Mouse (Mus musculus) mature B cell (primary cell): Measurements from ENCODE around the gene Cpn2.

Source experiments
- in situ Hi-C: fragments of 300-500 bp; cut with MboI; formaldehyde crosslinking; loops from 2 replicates; pipeline ENCODE4 v1.14.3; 2019

Gene Cpn2

GRCm38 (mm10) chr16:30267359-30267758 is at the start of gene Cpn2:
Gene Cpn2, minus strand, starts transcription at chr16:30267499.
- in situ Hi-C loops: no loop called here

DNA sequence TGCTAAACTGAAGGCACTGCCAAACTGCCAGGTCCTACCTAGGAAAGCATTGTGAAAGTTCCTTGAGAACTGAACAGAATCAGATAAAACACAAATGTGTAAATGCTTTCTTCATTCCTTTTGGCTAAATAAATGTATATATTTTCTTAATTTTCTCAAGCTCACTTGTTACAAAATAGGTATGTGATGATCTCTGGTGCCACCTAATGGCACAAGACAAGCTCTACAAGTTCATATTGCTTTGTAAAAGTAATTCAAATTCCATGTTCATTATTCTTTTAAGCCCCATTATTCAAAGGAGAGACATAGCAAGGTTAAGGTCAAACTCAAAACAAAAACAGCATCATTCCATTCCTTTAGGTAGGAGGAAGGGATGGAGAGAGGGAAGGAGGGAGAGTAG is 46.9 kb upstream of the Cpn2 start:
- in situ Hi-C loops: no loop called here

DNA sequence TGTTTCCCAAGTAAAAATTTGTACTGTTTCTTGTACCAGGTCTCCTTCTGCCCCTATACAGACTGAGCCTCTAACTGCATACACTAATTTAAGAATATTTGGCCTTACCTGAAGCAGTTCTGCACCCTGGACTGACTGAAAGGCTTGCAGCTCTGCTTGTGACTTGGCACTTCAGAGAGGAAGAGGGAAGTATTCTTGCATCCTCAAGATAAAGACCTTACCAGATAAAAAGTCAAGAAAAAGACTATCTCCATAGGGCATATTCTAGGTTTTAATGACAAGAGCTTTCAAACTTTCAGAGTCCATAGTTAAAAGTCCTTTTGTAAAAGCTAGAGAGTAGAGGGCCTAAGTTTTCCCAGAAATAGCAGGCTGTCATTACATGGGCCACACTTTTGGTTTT is 43.3 kb upstream of the Cpn2 start, which contains the start of gene Gp5:
TSS of gene Gp5 (minus strand) at position 133 of the 400 bp plus-strand sequence.
- in situ Hi-C loops: no loop called here

- in situ Hi-C loops: no loop called here
Observed at GRCm38 (mm10) chr16:30310171-30310515, 42.8 kb upstream of the Cpn2 start.

GRCm38 (mm10) chr16:30309395-30310170 is 42.3 kb upstream of the Cpn2 start:
- in situ Hi-C loops: no loop called here

DNA sequence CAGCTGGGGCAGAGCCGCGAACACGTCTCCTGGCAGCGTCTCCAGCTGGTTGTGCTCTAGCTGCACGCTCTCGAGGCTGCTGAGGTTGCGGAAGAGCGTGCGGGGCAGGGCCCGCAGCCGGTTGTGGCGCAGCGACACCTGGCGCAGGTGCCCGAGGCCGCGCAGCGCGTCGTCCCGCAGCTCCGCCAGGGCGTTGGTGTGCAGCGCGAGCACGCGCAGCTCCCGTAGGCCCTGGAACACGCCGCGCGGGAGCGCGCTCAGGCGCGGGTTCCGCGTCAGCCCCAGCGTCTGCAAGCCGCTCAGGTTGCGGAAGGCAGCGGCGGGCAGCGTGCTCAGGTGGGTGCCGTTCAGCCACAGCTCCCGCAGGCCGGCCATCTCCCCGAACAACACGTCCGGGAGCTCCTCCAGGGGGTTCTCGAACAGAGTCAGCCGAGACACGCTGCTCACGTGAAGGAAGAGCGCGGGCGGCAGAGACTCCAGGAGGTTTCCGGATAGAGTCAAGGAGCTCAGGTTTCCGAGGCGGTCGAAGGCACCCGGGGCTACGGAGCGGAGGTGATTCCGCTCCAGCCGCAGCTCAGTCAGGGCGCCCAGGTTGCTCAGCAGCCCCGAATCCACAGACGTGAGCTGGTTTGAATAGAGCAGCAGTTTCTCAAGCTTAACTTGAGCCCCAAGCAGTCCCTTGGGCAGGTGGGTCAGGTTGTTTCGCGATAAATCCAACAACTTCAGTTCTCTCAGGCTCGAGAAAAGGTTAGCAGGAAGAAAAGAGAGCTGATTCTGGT is 41.5 kb upstream of the Cpn2 start:
- in situ Hi-C loops: no loop called here

DNA sequence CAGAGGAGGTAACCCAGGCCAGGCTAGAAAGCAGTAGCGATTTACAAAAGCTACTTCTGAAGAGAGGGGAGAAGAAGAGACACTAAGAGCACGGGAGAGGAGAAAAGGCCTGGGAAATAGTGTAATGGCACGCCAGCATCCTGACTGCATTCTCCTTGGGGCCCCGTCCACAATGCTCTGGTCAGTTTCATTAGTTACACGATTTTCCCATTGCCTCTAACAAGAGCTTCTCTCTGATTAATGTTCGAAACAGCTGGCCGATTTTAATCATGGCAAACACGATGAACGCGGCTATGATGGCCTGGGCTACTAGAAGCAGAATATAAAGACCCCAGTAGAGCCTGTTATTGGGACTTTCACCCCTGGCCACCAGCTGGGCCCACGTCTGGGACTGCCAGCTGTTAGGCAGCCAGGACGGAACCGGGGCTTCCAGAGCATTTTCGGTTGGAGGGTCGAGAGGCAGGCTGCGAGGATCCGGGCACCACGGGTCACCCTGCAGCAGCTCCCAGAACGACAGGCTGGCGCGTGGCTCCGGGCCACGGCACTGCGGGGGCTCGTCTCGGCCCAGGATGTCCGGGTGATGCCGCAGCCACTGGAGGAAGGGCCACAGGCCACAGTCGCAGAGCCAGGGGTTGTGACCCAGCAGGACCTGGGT is 40.8 kb upstream of the Cpn2 start:
- in situ Hi-C loops: no loop called here

- in situ Hi-C loops: no loop called here
Observed at GRCm38 (mm10) chr16:30307306-30307705, 40.0 kb upstream of the Cpn2 start.

- in situ Hi-C loops: no loop called here
Observed at GRCm38 (mm10) chr16:30306102-30306501, 38.8 kb upstream of the Cpn2 start.

- in situ Hi-C loops: no loop called here
Observed at GRCm38 (mm10) chr16:30304236-30304635, 36.9 kb upstream of the Cpn2 start.

GRCm38 (mm10) chr16:30303411-30303810 is 36.1 kb upstream of the Cpn2 start:
- in situ Hi-C loops: no loop called here

DNA sequence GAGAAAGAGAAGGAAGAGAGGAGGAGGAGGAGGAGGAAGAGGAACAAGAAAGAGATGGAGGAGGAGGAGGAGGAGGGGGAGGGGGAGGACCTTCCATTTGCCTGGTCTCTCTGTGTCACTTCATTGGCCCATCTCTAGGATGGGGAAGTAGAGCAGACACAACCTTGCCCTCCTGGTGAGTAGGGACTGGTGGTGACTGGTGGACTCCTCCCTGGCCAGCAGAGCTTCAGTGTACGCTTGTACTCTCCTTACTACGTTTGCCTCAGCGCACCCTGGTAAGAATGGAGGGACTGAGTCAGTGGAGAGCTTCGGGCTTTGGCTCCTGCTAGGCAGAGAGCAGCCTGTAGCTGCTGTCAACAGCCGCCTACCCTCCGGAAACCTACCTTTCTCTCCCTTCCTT is 35.4 kb upstream of the Cpn2 start:
- in situ Hi-C loops: no loop called here

- in situ Hi-C loops: no loop called here
Observed at GRCm38 (mm10) chr16:30299711-30300277, 32.5 kb upstream of the Cpn2 start.

- in situ Hi-C loops: no loop called here
Observed at GRCm38 (mm10) chr16:30297450-30297849, 30.2 kb upstream of the Cpn2 start.

DNA sequence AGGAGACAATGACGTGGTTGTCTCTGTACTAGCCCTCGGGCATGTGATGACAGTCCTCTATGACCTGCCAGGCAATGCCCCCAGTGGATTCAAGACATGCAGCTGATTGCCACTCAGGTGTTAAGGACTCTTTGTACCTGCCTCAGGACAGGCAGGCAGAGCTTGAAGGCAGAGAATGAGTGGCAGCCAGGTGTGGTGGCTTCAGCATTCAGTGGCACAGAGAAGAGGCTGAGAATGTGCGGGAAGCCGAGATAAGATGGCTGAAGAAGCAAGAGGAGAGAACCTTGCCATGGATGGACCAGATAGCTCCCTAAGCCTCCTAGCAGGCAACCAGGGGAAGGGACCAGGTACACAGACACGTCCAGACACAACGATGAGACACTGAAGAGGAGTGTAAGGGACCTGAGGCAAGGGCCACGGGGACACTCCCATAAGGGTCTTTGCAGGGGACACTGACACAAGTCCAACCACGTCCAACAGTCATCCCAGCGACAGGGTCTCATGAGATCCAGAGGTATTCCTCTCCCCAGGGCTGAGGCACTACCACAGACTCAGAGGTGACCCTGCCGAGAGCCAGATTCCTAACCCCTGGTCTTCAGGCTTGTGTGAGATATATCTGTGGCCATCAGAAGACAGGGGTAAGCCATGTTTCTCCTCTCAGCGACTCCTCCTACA is 29.4 kb upstream of the Cpn2 start:
- in situ Hi-C loops: no loop called here

DNA sequence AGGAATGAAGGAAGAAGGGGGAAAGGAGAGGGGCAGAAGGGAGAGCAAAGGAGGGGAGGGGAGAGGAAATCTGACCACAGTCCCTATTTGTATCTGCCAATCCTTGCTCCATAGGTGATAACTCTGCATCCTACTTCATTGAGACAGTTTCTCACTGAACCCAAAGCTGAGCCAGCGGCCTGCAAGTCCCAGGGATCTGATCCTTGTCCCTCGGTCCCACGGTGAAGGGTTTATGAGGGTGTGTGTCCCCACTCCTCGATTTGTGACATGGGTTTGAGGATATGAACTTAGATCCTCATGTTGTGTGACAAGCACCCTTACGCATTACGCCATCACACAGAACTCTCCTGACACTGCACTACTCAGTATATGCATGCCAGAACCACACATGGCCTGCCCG is 27.8 kb upstream of the Cpn2 start:
- in situ Hi-C loops: no loop called here

DNA sequence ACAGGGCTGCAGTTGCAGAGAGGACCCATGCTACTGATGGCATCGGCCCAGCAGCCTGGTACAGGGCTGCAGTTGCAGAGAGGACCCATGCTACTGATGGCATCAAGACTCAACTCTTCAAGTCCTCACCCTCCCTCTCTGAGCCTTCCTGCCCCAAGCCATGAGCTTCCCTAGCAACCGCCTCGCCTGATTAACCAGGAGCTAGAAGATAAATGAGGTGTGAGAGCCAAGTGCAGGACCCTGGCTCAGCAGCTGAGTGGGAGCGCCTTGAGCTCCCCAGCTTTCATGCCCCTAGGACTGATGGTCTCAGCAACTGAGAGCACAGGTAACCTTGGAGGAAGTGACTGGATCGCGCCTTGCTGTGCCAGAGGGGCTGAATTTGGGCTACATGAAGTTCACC is 23.1 kb upstream of the Cpn2 start:
- in situ Hi-C loops: no loop called here

- in situ Hi-C loops: no loop called here
Observed at GRCm38 (mm10) chr16:30285701-30286100, 18.4 kb upstream of the Cpn2 start.

GRCm38 (mm10) chr16:30283743-30284337 is 16.5 kb upstream of the Cpn2 start:
- in situ Hi-C loops: no loop called here

DNA sequence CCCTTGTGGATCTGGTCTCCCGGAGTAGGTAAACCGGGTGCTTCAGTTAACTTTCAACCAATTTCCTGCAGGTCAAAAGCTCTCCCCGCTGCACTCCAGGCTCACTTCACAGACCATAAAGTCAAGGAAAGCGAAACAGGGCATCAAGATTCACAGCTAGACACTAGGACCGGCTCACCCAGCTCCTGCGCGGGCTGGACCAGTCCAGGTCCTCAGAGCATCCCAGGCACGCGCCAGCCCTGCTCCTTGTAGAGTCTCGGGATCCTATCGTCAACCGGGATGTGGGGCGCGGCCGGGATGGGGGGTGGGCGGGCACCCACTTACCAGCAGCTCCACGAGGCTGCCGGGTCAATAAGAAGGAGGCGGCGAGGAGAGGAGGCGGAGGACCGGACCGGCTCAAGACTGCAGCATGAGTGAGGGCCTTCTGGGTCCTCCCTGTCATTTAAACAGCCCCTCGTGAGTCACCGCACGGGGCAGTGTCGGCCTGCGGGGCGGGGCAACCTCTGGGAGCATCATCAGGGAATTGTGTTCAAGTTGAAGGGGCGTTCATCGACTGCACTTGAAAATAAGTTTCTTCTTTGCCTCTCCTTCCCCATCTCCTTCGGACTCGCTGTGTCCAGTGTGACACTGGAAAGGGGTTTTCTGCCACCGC is 15.7 kb upstream of the Cpn2 start, which contains the start of gene Lrrc15:
TSS of gene Lrrc15 (minus strand) at position 413 of the 652 bp plus-strand sequence.
- in situ Hi-C loops: no loop called here
